7 mouse cellular contexts compared by ENCODE assay signal in genomic region chr2:32714987-32715425, GRCm38 (mm10). TPM values are rescaled to one million over a fixed set of nuclear protein-coding genes. Genes with fewer than 3 reads are reported as not detected.
DNase-seq lines count a peak whose midpoint lies in the region; ATAC-seq and TF ChIP-seq lines count a peak whose summit lies in the region.

No protein-coding gene starts in this region.

- peak; percentile 31; the same call in 1 of the 2 replicates for TF ChIP-seq CTCF in heart, adult 2 months (IDR thresholded peaks at IDR 0.05)
- TF ChIP-seq CTCF in liver, adult 2 months (IDR thresholded peaks at IDR 0.05; ENCODE audit: low read depth, low read length), result 0 out of 2 replicates have a peak, but pooled peaks have one; percentile 4

- TF ChIP-seq POLR2A in heart, adult 2 months (IDR thresholded peaks at IDR 0.05; ENCODE audit: insufficient read depth, low read depth, low read length), result 0 out of 2 replicates have a peak, but pooled peaks have one; percentile 26
- TF ChIP-seq POLR2A in liver, adult 2 months (IDR thresholded peaks at IDR 0.05; ENCODE audit: extremely low read depth, insufficient read depth, low read length), result no peak

- H3K4me3 ChIP-seq in heart, adult 2 months, result no peak overlapping the region
- no peak overlapping the region for H3K4me3 ChIP-seq in liver, adult 2 months (ENCODE audit: insufficient read depth, low read depth, low read length)

- ATAC-seq in neutrophil, adult 5-6 weeks (ENCODE audit: extremely low read depth, insufficient number of reproducible peaks, low FRiP score, poor library complexity, severe bottlenecking), result peak; percentile 55

- 19% methylated on average over 4 of the region's 4 CpGs for WGBS in heart, adult 2 months
- 13% methylated on average over 4 of the region's 4 CpGs for WGBS in liver, adult 2 months

- H3K36me3 ChIP-seq in heart, adult 2 months (ENCODE audit: control insufficient read depth, insufficient read depth, low read length), result peaks cover 4% of the 10 kb centered on the region; the same call in 1 of the 2 replicates
- peaks cover 1% of the 10 kb centered on the region; the same call in 1 of the 2 replicates for H3K36me3 ChIP-seq in liver, adult 2 months (ENCODE audit: control insufficient read depth, insufficient read depth, low read length)

- DNase-seq in A20 (ENCODE audit: low read depth, low spot score), result peak; percentile 53
- DNase-seq in CD4-positive, CD25-positive, alpha-beta regulatory T cell, adult 2 months (ENCODE audit: low read depth, low spot score), result peak; percentile 73
- peak; percentile 54 to 67 for DNase-seq in heart, adult 2 months
- DNase-seq in liver, adult 2 months (ENCODE audit: extremely low read depth, low read depth, low spot score), result peak; percentile 85
- no peak for DNase-seq in left cerebral cortex, adult 9 months (ENCODE audit: low spot score in 2 of 2)
- no peak for DNase-seq in gastrocnemius, postnatal 36 days

- no peak overlapping the region for H3K9ac ChIP-seq in heart, adult 2 months (ENCODE audit: low read depth, low read length)
- no peak overlapping the region for H3K9ac ChIP-seq in liver, adult 2 months (ENCODE audit: low read depth, low read length)

- H3K79me2 ChIP-seq in heart, adult 2 months (replicated peaks; ENCODE audit: control insufficient read depth, insufficient read depth, low read length), result no peaks in the 10 kb centered on the region; the same call in none of the 2 replicates
- H3K79me2 ChIP-seq in liver, adult 2 months (ENCODE audit: control insufficient read depth, insufficient read depth, low read length), result peaks cover 18% of the 10 kb centered on the region; the same call in 1 of the 2 replicates

- peak; percentile 45; the same call in 1 of the 2 replicates for TF ChIP-seq EP300 in heart, adult 2 months (IDR thresholded peaks at IDR 0.05; ENCODE audit: insufficient read depth, low read depth, low read length)

- H3K27ac ChIP-seq in heart, adult 2 months, result peak overlapping the region; percentile 97
- H3K27ac ChIP-seq in liver, adult 2 months (replicated peaks; ENCODE audit: insufficient read depth, low read depth, low read length), result peak overlapping the region; percentile 80

- peaks cover 16% of the 10 kb centered on the region for H3K4me1 ChIP-seq in heart, adult 2 months (ENCODE audit: control insufficient read depth, insufficient read depth, low read length)
- peaks cover 22% of the 10 kb centered on the region for H3K4me1 ChIP-seq in liver, adult 2 months (ENCODE audit: control insufficient read depth, insufficient read depth, low read length)

- no peaks in the 10 kb centered on the region for H3K27me3 ChIP-seq in heart, adult 2 months (ENCODE audit: control insufficient read depth, insufficient read depth, low read length)
- no peaks in the 10 kb centered on the region for H3K27me3 ChIP-seq in liver, adult 2 months (ENCODE audit: control insufficient read depth, insufficient read depth, low read length)

- intact Hi-C loops in heart, adult 2 months (cut with DNase I), result loop anchor here (1.0 to 5.0 kb wide), 2 partner anchors 12 to 132 kb away; partner anchors contain the start of gene Stxbp1
- intact Hi-C loops in gastrocnemius, postnatal 36 days (cut with DNase I), result loop anchor here (5.0 kb wide), 1 partner anchor 137 kb away; no protein-coding TSS in a partner anchor

RNA-seq across cellular contexts. Expression of gene Cdk9, which starts 2.1 kb away (rescaled TPM):
- 10 to 100 TPM; 21.0 to 25.3 TPM for total RNA-seq in heart, adult 2 months (2021)
- polyA plus RNA-seq in heart, adult 2 months (2012; rRNA removed), result 42.3 and 49.3 TPM in 2 replicates
- 19.5 and 27.3 TPM in 2 replicates for total RNA-seq in liver, adult 2 months (2014; rRNA removed)
- polyA plus RNA-seq in liver, adult 2 months (2012; rRNA removed), result 46.6 and 63.7 TPM in 2 replicates
- total RNA-seq in neutrophil, adult 5-6 weeks (2017), result 97.2 and 121 TPM in 2 replicates
- total RNA-seq in gastrocnemius, postnatal 36 days (2021), result 10 to 100 TPM; 18.1 to 21.0 TPM

RNA-seq across cellular contexts. Expression of gene Sh2d3c, which starts 5.8 kb away (rescaled TPM):
- 10 to 100 TPM; 27.1 to 28.9 TPM for total RNA-seq in heart, adult 2 months (2021)
- 38.7 and 52.8 TPM in 2 replicates for polyA plus RNA-seq in heart, adult 2 months (2012; rRNA removed)
- total RNA-seq in liver, adult 2 months (2014; rRNA removed), result 2.2 and 3.2 TPM in 2 replicates
- 7.5 and 10.4 TPM in 2 replicates for polyA plus RNA-seq in liver, adult 2 months (2012; rRNA removed)
- 151 and 152 TPM in 2 replicates for total RNA-seq in neutrophil, adult 5-6 weeks (2017)
- total RNA-seq in gastrocnemius, postnatal 36 days (2021), result 1 to 10 TPM; 6.4 to 7.0 TPM

RNA-seq across cellular contexts. Expression of gene Fpgs, which starts 11.1 kb away (rescaled TPM):
- 1 to 10 TPM; 4.6 to 5.7 TPM for total RNA-seq in heart, adult 2 months (2021)
- 17.8 and 18.0 TPM in 2 replicates for polyA plus RNA-seq in heart, adult 2 months (2012; rRNA removed)
- 158 and 175 TPM in 2 replicates for total RNA-seq in liver, adult 2 months (2014; rRNA removed)
- polyA plus RNA-seq in liver, adult 2 months (2012; rRNA removed), result 414 and 481 TPM in 2 replicates
- total RNA-seq in neutrophil, adult 5-6 weeks (2017), result 9.0 and 10.1 TPM in 2 replicates
- 1 to 10 TPM; 4.4 to 4.5 TPM for total RNA-seq in gastrocnemius, postnatal 36 days (2021)

RNA-seq across cellular contexts. Expression of gene 6330409D20Rik, which starts 25.8 kb away (rescaled TPM):
- not detected for total RNA-seq in heart, adult 2 months (2021)
- polyA plus RNA-seq in heart, adult 2 months (2012; rRNA removed), result not detected in 2 replicates
- total RNA-seq in liver, adult 2 months (2014; rRNA removed), result not detected in 2 replicates
- polyA plus RNA-seq in liver, adult 2 months (2012; rRNA removed), result not detected in 2 replicates
- total RNA-seq in neutrophil, adult 5-6 weeks (2017), result not detected in 2 replicates
- not detected for total RNA-seq in gastrocnemius, postnatal 36 days (2021)

RNA-seq across cellular contexts. Expression of gene Tor2a, which starts 42.0 kb away (rescaled TPM):
- 1 to 10 TPM; 8.2 to 9.4 TPM for total RNA-seq in heart, adult 2 months (2021)
- polyA plus RNA-seq in heart, adult 2 months (2012; rRNA removed), result 19.4 and 22.2 TPM in 2 replicates
- 26.6 and 35.6 TPM in 2 replicates for total RNA-seq in liver, adult 2 months (2014; rRNA removed)
- 72.6 and 77.4 TPM in 2 replicates for polyA plus RNA-seq in liver, adult 2 months (2012; rRNA removed)
- 28.0 and 31.1 TPM in 2 replicates for total RNA-seq in neutrophil, adult 5-6 weeks (2017)
- total RNA-seq in gastrocnemius, postnatal 36 days (2021), result 1 to 10 TPM; 3.9 to 5.1 TPM

Comparison
In these comparisons a context has a peak if more than half of its experiments do, and no peak if none do; other contexts are left out.
1. DNase-seq: peak in A20 (single experiment), CD4-positive, CD25-positive, alpha-beta regulatory T cell, adult 2 months (single experiment), heart, adult 2 months (2 of 2) and liver, adult 2 months (single experiment); none in left cerebral cortex, adult 9 months (0 of 2) and gastrocnemius, postnatal 36 days (0 of 2).
2. RNA of gene Fpgs, which starts 11.1 kb away (total RNA-seq): 158 to 175 TPM in liver, adult 2 months; 9.0 to 10.1 TPM in neutrophil, adult 5-6 weeks, 4.6 to 5.7 TPM in heart, adult 2 months and 4.4 to 4.5 TPM in gastrocnemius, postnatal 36 days; every median in the first group is over 10 times any median in the second.